Mouse (Mus musculus) forebrain, postnatal 0 days (tissue): ENCODE results near the gene Rassf5. TPM values are rescaled to one million over a fixed set of nuclear protein-coding genes. Genes with fewer than 3 reads are reported as not detected.

ENCODE experiments used
- ATAC-seq: fragments of 200-750 bp; cut with Nextera tagmentation; 2 replicates; pipeline ENCODE4 v1.8.0; 2017; ENCODE audit warnings: mild to moderate bottlenecking, moderate library complexity
- DNase-seq: peaks from one replicate; pipeline ENCODE4 v3.0.0-alpha.2; 2015
- H3K27ac ChIP-seq: fragments of 300-500 bp; sonication (generic); 2 replicates; pipeline ENCODE4 v1.5.1; 2014; ENCODE audit warnings: low read depth, mild to moderate bottlenecking, antibody characterized with exemption, low read length, moderate library complexity, mixed read lengths
- H3K27me3 ChIP-seq: fragments of 300-500 bp; sonication (generic); 2 replicates; pipeline ENCODE4 v1.6.1; 2014; ENCODE audit warnings: mild to moderate bottlenecking, low read length, mixed read lengths; ENCODE audit not compliant: insufficient read depth
- H3K36me3 ChIP-seq: fragments of 300-500 bp; sonication (generic); 2 replicates; pipeline ENCODE4 v1.6.1; 2014; ENCODE audit warnings: mild to moderate bottlenecking, moderate library complexity; ENCODE audit not compliant: insufficient read depth
- H3K4me1 ChIP-seq: fragments of 300-500 bp; sonication (generic); 2 replicates; pipeline ENCODE4 v1.6.1; 2014; ENCODE audit warnings: antibody characterized with exemption; ENCODE audit not compliant: insufficient read depth
- H3K4me2 ChIP-seq: fragments of 300-500 bp; sonication (generic); 2 replicates; pipeline ENCODE4 v1.6.1; 2014; ENCODE audit warnings: low read depth, mild to moderate bottlenecking, moderate library complexity
- H3K4me3 ChIP-seq: fragments of 300-500 bp; sonication (generic); 2 replicates; pipeline ENCODE4 v1.5.1; 2014; ENCODE audit warnings: low read depth, low read length, mixed read lengths
- H3K9ac ChIP-seq: fragments of 300-500 bp; sonication (generic); 2 replicates; pipeline ENCODE4 v1.6.1; 2014; ENCODE audit warnings: mild to moderate bottlenecking
- H3K9me3 ChIP-seq: fragments of 300-500 bp; sonication (generic); 2 replicates; pipeline ENCODE4 v1.6.1; 2016; ENCODE audit warnings: low read length
- CTCF ChIP-seq: sonication (generic); IDR thresholded peaks from 2 replicates; pipeline ENCODE4 v1.5.1; 2016; ENCODE audit warnings: antibody characterized with exemption, control low read depth, low read depth
- WGBS: fragments of 180-500 bp; shearing (Covaris S2); extraction: QIAGEN DNeasy Blood & Tissue Kit; methylation state at CpG from one replicate; pipeline ENCODE4 v1.1.7; 2014; 5-methylcytosine and 5-hydroxymethylcytosine counted together
- polyA plus RNA-seq: library from polyadenylated mRNA; unstranded; fragments of >200 nt; fragmentation: Nextera tagmentation; extraction: Ambion mirVana; gene quantifications from 2 replicates; pipeline ENCODE4 v1.2.1, GENCODE M21; 2015
- total RNA-seq: library from RNA; depleted of rRNA; stranded (reverse); fragments of >200 nt; gene quantifications from 2 replicates; pipeline ENCODE4 v1.2.3, GENCODE M21; 2014

Rassf5 gene
- total and polyA plus RNA-seq, 2 experiments from 2014 or later: 2.7 to 6.7 TPM

GRCm38 (mm10) chr1:131224848-131225471 lies 20.1 kb downstream of the Rassf5 start:
- Histone ChIP-seq H3K27ac (no peak overlapping the region), H3K27me3 (no peaks in the 10 kb centered on the region), H3K4me3 (no peak overlapping the region), H3K4me1 (no peaks in the 10 kb centered on the region), H3K9me3 (no peaks in the 10 kb centered on the region), H3K4me2 (no peak overlapping the region), H3K9ac (no peak overlapping the region), H3K36me3 (no peaks in the 10 kb centered on the region)
- 69% methylated on average over 12 of the region's 12 CpGs for WGBS
- no peak for TF ChIP-seq CTCF
- no peak for ATAC-seq
- no peak for DNase-seq

GRCm38 (mm10) chr1:131223345-131223744 lies 21.7 kb downstream of the Rassf5 start:
- whole genome bisulfite sequencing: 90% methylated on average over 2 of the region's 2 CpGs
- TF ChIP-seq CTCF: no peak
- Histone ChIP-seq H3K4me2 (no peak overlapping the region), H3K4me1 (no peaks in the 10 kb centered on the region), H3K4me3 (no peak overlapping the region), H3K9ac (no peak overlapping the region), H3K36me3 (no peaks in the 10 kb centered on the region), H3K9me3 (no peaks in the 10 kb centered on the region), H3K27me3 (no peaks in the 10 kb centered on the region), H3K27ac (no peak overlapping the region)
- DNase-seq: no peak
- ATAC-seq: no peak

- ATAC-seq (no peak), DNase-seq (no peak)
- no peak for TF ChIP-seq CTCF
- Histone ChIP-seq H3K36me3 (no peaks in the 10 kb centered on the region), H3K4me3 (no peak overlapping the region), H3K27ac (no peak overlapping the region), H3K9me3 (no peaks in the 10 kb centered on the region), H3K9ac (no peak overlapping the region), H3K27me3 (no peaks in the 10 kb centered on the region), H3K4me1 (no peaks in the 10 kb centered on the region), H3K4me2 (no peak overlapping the region)
- WGBS: 89% methylated on average over 13 of the region's 13 CpGs
Measured at GRCm38 (mm10) chr1:131221822-131222590, 23.1 kb downstream of the Rassf5 start.

GRCm38 (mm10) chr1:131218933-131219332 lies 26.1 kb downstream of the Rassf5 start:
- 88% methylated on average over 11 of the region's 11 CpGs for WGBS
- TF ChIP-seq CTCF: no peak
- no peak overlapping the region for H3K4me2 ChIP-seq
- no peaks in the 10 kb centered on the region for H3K9me3 ChIP-seq
- H3K4me1 ChIP-seq: no peaks in the 10 kb centered on the region
- no peak overlapping the region for H3K9ac ChIP-seq
- DNase-seq (no peak), ATAC-seq (no peak)
- no peak overlapping the region for H3K4me3 ChIP-seq
- no peak overlapping the region for H3K27ac ChIP-seq
- H3K27me3 ChIP-seq: no peaks in the 10 kb centered on the region
- no peaks in the 10 kb centered on the region for H3K36me3 ChIP-seq

GRCm38 (mm10) chr1:131213361-131213760 lies 31.7 kb downstream of the Rassf5 start:
- no peak overlapping the region for H3K27ac ChIP-seq
- no peaks in the 10 kb centered on the region for H3K9me3 ChIP-seq
- DNase-seq: no peak
- no peak overlapping the region for H3K4me3 ChIP-seq
- H3K4me2 ChIP-seq: no peak overlapping the region
- no peak overlapping the region for H3K9ac ChIP-seq
- no peak for ATAC-seq
- H3K4me1 ChIP-seq: no peaks in the 10 kb centered on the region
- H3K27me3 ChIP-seq: no peaks in the 10 kb centered on the region
- TF ChIP-seq CTCF: no peak
- WGBS: 79% methylated on average over 6 of the region's 6 CpGs
- H3K36me3 ChIP-seq: no peaks in the 10 kb centered on the region

- H3K27me3 ChIP-seq: no peaks in the 10 kb centered on the region
- no peak overlapping the region for H3K4me3 ChIP-seq
- H3K27ac ChIP-seq: no peak overlapping the region
- TF ChIP-seq CTCF: no peak
- WGBS: 87% methylated on average over 5 of the region's 5 CpGs
- ATAC-seq (no peak), DNase-seq (no peak)
- no peaks in the 10 kb centered on the region for H3K4me1 ChIP-seq
- no peak overlapping the region for H3K4me2 ChIP-seq
- H3K9me3 ChIP-seq: no peaks in the 10 kb centered on the region
- no peaks in the 10 kb centered on the region for H3K36me3 ChIP-seq
- H3K9ac ChIP-seq: no peak overlapping the region
Measured at GRCm38 (mm10) chr1:131212956-131213355, 32.1 kb downstream of the Rassf5 start.

DNA sequence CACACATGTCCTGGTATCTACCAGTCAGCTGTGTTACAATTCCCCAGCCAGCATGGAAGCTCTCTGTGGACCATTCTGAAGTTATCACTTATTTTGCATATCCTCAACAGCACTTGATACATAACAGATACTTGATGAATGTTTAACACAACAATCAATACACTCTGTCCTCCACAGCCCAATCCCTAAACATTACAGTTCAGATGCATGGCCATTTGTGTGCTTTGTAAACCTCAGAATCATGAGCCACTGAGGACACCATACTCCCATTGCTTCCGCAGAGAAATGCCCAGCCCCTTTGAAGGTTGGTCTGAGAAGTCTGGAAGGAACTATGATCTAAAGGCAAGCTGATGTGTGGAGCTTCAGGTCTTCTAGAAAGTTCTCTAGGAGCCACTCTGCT lies 33.4 kb downstream of the Rassf5 start:
- Histone ChIP-seq H3K27me3 (no peaks in the 10 kb centered on the region), H3K4me1 (no peaks in the 10 kb centered on the region), H3K27ac (no peak overlapping the region), H3K9me3 (no peaks in the 10 kb centered on the region), H3K4me3 (no peak overlapping the region), H3K4me2 (no peak overlapping the region), H3K9ac (no peak overlapping the region), H3K36me3 (no peaks in the 10 kb centered on the region)
- WGBS: 85% methylated on average over 1 of the region's 1 CpGs
- TF ChIP-seq CTCF: no peak
- DNase-seq (no peak), ATAC-seq (no peak)
